Mouse (Mus musculus) ES-CJ7 (cell line): ENCODE measurements around the gene Olfr1180.
"Not testable (repeated sequence)": the region's sequence is repeated elsewhere in the genome, so short reads cannot be mapped to it uniquely, and the experiment has no call there.

Experiments used
- DNase-seq: peaks from one replicate; pipeline ENCODE4 v3.0.0; 2011; ENCODE audit warnings: low read depth, low spot score

Gene Olfr1180

GRCm38 (mm10) chr2:88419051-88419450 is at the start of gene Olfr1180:
TSS of gene Olfr1180 (minus strand) at chr2:88419151.
- no peak for DNase-seq

- DNase-seq: not testable (repeated sequence)
Observed at GRCm38 (mm10) chr2:88454567-88454966, 35.6 kb upstream of the Olfr1180 start, which contains the start of gene Olfr1183. TSS of gene Olfr1183 (plus strand) at chr2:88454867.

- no peak for DNase-seq
Observed at GRCm38 (mm10) chr2:88449031-88449430, 30.1 kb upstream of the Olfr1180 start, which contains the start of gene Gm13757. TSS of gene Gm13757 (minus strand) at chr2:88449131.

- no peak for DNase-seq
Observed at GRCm38 (mm10) chr2:88426071-88426470, 7.1 kb upstream of the Olfr1180 start, which contains the start of gene Olfr1181. TSS of gene Olfr1181 (minus strand) at chr2:88426171.

GRCm38 (mm10) chr2:88406353-88406752 is 12.6 kb downstream of the Olfr1180 start, which contains the start of gene Olfr1179:
TSS of gene Olfr1179 (minus strand) at chr2:88406453.
- DNase-seq: no peak

GRCm38 (mm10) chr2:88386762-88387161 is 32.2 kb downstream of the Olfr1180 start, which contains the start of gene Olfr1178:
TSS of gene Olfr1178 (plus strand) at chr2:88387062.
- no peak for DNase-seq
